Mouse (Mus musculus) neural tube, embryonic 15.5 days (tissue): ENCODE measurements at regions not wholly inside any gene's neighbourhood (a gene's known extent, or its start where the extent isn't known, plus 50 kb on each side); places are given as distances from the start of the nearest gene placed in this dataset.

Source experiments
- ATAC-seq: fragments of 200-750 bp; cut with Nextera tagmentation; 2 replicates; pipeline ENCODE4 v1.8.0; 2017; ENCODE audit warnings: mild to moderate bottlenecking, moderate TSS enrichment, moderate library complexity; ENCODE audit not compliant: low FRiP score
- H3K27ac ChIP-seq: fragments of 300-500 bp; sonication (generic); replicated peaks from 2 replicates; pipeline ENCODE4 v1.5.1; 2015; ENCODE audit warnings: mild to moderate bottlenecking, inconsistent platforms
- H3K27me3 ChIP-seq: fragments of 300-500 bp; sonication (generic); replicated peaks from 2 replicates; pipeline ENCODE4 v1.6.1; 2015; ENCODE audit warnings: inconsistent platforms
- H3K36me3 ChIP-seq: fragments of 300-500 bp; sonication (generic); 2 replicates; pipeline ENCODE4 v1.6.1; 2015; ENCODE audit warnings: inconsistent platforms
- H3K4me1 ChIP-seq: fragments of 300-500 bp; sonication (generic); 2 replicates; pipeline ENCODE4 v1.6.1; 2015; ENCODE audit warnings: inconsistent platforms
- H3K4me2 ChIP-seq: fragments of 300-500 bp; sonication (generic); 2 replicates; pipeline ENCODE4 v1.6.1; 2015; ENCODE audit warnings: inconsistent platforms, mild to moderate bottlenecking, moderate library complexity
- H3K4me3 ChIP-seq: fragments of 300-500 bp; sonication (generic); replicated peaks from 2 replicates; pipeline ENCODE4 v1.5.1; 2015; ENCODE audit warnings: mild to moderate bottlenecking, inconsistent platforms
- H3K9ac ChIP-seq: fragments of 300-500 bp; sonication (generic); replicated peaks from 2 replicates; pipeline ENCODE4 v1.6.1; 2015; ENCODE audit warnings: mild to moderate bottlenecking, inconsistent platforms
- H3K9me3 ChIP-seq: fragments of 300-500 bp; sonication (generic); replicated peaks from 2 replicates; pipeline ENCODE4 v1.6.1; 2016; ENCODE audit warnings: inconsistent platforms
- WGBS: fragments of 180-500 bp; shearing (Covaris S2); methylation state at CpG from one replicate; pipeline ENCODE4 v1.1.7; 2015; ENCODE audit warnings: mixed read lengths; 5-methylcytosine and 5-hydroxymethylcytosine counted together

DNA sequence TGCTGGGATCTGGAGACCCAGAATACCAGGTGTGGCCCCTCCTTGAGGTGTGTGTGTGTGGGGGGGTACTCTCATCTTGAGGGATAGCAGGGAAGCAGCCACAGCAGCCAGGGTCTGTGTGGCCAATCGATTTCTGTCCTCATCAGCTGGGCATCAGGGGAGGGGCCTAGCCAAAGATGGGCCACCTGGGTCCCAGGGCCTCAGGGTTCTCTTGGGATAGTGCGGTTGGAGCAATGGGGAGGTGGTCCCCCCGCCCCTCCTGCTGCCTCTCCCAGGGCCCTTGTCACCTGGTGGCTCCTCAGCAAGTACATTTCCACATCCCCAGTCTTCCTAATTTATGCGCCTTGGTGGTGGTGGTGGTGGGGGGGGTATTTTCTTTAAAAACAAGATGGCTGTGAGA, 55.4 kb downstream of the Uncx start:
- H3K4me3 ChIP-seq, result no peak overlapping the region
- no peak overlapping the region for H3K9ac ChIP-seq
- no peaks in the 10 kb centered on the region for H3K9me3 ChIP-seq
- ATAC-seq, result no peak
- H3K36me3 ChIP-seq, result no peaks in the 10 kb centered on the region
- H3K4me1 ChIP-seq, result peaks cover 32% of the 10 kb centered on the region
- 7% methylated on average over 4 of the region's 4 CpGs for WGBS
- H3K27me3 ChIP-seq, result peaks cover 56% of the 10 kb centered on the region
- no peak overlapping the region for H3K27ac ChIP-seq
- peak overlapping the region; percentile 44; the same call in 1 of the 2 replicates for H3K4me2 ChIP-seq

DNA sequence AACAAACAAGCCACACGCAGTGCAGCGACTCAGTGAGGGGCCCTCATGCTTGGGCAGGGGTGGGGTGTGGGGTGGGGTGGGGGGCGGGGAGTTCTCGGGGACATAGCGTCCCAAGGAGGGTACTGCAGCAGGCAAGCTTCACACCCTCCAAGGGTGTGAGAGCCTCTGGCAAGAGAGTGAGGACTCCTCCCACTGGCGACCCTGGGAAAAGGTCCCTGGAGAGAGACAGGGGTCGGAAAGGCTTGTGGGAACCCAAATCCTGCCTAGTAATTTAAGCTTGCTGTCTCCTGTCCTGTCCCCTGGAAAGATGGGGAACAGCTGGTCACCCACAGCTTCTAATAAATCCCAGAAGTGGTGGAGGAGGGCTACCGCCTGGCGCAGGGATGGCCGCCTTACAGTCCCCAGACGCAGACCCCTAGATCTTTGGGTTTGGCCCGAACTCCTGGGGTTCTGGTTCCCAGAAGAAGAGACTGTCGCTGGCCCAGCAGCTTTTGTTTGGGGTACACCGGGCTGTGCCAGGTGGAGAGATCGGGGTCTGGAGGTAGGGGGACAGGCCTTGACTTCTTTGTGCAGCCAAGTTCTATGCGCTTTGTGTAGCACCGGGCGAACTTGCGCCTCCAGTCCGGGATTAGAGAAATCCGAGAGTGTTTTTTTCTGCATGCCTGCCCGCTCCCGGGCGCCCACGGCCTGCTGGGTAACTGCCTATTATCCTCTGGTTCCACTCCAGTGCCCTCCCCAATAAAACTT, 56.1 kb downstream of the Uncx start:
- Histone ChIP-seq H3K27ac (peak overlapping the region; percentile 54), H3K27me3 (peaks cover 61% of the 10 kb centered on the region), H3K9me3 (no peaks in the 10 kb centered on the region), H3K9ac (no peak overlapping the region), H3K4me3 (0 out of 2 replicates have a peak overlapping the region, but pooled peaks have one; percentile 9), H3K36me3 (no peaks in the 10 kb centered on the region), H3K4me2 (peak overlapping the region; percentile 44), H3K4me1 (peaks cover 29% of the 10 kb centered on the region)
- WGBS, result 3% methylated on average over 25 of the region's 25 CpGs
- 0 out of 2 replicates have a peak, but pooled peaks have one; percentile 6 for ATAC-seq

DNA sequence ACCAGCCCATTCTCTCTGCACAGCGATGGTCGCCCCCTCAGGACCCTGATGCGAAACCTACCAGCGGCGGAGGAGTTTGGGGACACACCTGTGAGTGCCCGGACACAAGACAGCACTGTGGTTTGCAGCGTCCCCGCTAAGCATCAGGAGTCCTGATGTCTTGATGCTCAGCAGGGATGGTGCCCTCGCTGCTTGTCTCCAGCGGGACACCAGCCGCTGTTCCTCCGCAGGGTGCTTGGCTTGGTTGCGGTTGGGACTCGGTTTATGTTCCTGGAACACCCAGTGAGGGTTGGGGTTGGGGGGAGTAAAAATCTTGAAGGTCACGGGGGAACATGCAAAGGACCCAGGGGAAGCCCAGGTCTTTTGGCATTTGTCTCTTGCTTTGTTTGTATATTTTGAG, 56.9 kb downstream of the Uncx start:
- Histone ChIP-seq H3K9ac (no peak overlapping the region), H3K4me2 (peak overlapping the region; percentile 44), H3K36me3 (no peaks in the 10 kb centered on the region), H3K9me3 (no peaks in the 10 kb centered on the region), H3K4me3 (no peak overlapping the region), H3K4me1 (peaks cover 23% of the 10 kb centered on the region), H3K27me3 (peaks cover 66% of the 10 kb centered on the region), H3K27ac (no peak overlapping the region)
- peak; percentile 29; the same call in 1 of the 2 replicates for ATAC-seq
- WGBS, result 1% methylated on average over 15 of the region's 15 CpGs

DNA sequence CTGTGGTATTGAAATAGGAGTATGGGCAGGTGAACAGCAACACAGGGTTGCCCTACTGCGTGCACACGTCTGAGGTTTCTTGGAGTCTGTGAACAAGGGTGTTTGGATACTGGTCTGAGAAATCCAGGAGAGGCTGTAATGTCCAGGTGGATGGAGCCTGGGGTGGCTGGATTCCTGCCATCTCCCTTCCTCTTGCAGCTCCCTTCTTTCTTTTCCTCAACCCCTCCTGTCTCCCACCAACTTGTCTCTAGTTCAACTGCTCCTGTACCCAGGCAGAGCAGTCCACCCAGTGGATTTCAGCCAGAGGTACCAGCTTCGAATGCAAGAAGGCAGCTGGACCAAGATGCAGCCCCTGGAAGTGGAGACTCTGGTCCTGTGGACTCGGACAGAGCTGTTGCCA, 59.6 kb downstream of the Uncx start:
- Histone ChIP-seq H3K9me3 (no peaks in the 10 kb centered on the region), H3K36me3 (no peaks in the 10 kb centered on the region), H3K27ac (no peak overlapping the region), H3K4me2 (no peak overlapping the region), H3K9ac (no peak overlapping the region), H3K27me3 (peaks cover 52% of the 10 kb centered on the region), H3K4me3 (no peak overlapping the region), H3K4me1 (peaks cover 22% of the 10 kb centered on the region)
- 89% methylated on average over 4 of the region's 4 CpGs for WGBS
- no peak for ATAC-seq

DNA sequence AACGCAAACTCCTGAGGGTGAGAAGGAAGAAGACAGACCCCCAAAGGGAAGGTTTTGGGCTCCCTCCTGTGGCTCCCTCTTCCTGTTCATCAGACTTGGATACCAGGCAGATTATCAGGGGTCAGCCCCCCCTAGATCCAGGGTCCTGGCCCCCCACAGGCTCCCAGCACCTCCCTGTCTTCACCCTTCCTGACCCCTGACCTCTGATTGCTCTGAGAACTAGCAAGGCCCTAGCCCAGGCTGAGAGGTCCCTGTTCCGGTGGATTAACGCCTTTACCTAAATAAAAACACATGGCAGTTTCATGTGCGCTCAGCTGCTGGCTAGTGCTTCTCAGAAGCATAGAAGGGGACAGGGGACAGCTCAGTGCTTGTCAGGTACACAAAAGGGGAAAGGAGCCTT, 60.2 kb downstream of the Uncx start:
- Histone ChIP-seq H3K4me3 (no peak overlapping the region), H3K4me1 (peaks cover 19% of the 10 kb centered on the region), H3K27ac (no peak overlapping the region), H3K4me2 (no peak overlapping the region), H3K36me3 (no peaks in the 10 kb centered on the region), H3K9me3 (no peaks in the 10 kb centered on the region), H3K27me3 (peaks cover 47% of the 10 kb centered on the region), H3K9ac (no peak overlapping the region)
- no peak for ATAC-seq
- 32% methylated on average over 4 of the region's 4 CpGs for WGBS

DNA sequence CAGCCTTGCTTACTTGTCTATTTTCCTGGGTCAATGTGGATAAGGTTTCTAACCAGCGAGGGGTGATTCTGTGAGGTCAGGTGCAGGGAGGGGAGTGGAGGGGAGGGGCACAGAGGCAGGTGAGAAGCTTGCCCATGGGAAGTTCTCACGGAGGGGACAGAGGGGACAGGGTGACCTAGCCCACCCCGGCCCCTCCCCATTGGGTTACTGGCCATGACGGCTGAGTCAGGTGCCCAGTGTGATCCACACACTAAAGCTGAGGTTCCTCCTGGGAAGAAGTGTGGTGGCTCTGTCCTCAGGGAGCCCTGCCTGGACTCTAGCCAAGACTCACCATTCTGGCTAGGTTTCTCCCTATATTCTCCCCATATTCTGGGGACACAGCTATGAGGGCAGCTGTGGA, 61.0 kb downstream of the Uncx start:
- no peak overlapping the region for H3K27ac ChIP-seq
- no peak overlapping the region for H3K4me3 ChIP-seq
- ATAC-seq, result no peak
- peaks cover 43% of the 10 kb centered on the region for H3K27me3 ChIP-seq
- H3K4me1 ChIP-seq, result peaks cover 11% of the 10 kb centered on the region
- no peaks in the 10 kb centered on the region for H3K36me3 ChIP-seq
- no peak overlapping the region for H3K4me2 ChIP-seq
- no peak overlapping the region for H3K9ac ChIP-seq
- WGBS, result 60% methylated on average over 4 of the region's 4 CpGs
- H3K9me3 ChIP-seq, result no peaks in the 10 kb centered on the region

DNA sequence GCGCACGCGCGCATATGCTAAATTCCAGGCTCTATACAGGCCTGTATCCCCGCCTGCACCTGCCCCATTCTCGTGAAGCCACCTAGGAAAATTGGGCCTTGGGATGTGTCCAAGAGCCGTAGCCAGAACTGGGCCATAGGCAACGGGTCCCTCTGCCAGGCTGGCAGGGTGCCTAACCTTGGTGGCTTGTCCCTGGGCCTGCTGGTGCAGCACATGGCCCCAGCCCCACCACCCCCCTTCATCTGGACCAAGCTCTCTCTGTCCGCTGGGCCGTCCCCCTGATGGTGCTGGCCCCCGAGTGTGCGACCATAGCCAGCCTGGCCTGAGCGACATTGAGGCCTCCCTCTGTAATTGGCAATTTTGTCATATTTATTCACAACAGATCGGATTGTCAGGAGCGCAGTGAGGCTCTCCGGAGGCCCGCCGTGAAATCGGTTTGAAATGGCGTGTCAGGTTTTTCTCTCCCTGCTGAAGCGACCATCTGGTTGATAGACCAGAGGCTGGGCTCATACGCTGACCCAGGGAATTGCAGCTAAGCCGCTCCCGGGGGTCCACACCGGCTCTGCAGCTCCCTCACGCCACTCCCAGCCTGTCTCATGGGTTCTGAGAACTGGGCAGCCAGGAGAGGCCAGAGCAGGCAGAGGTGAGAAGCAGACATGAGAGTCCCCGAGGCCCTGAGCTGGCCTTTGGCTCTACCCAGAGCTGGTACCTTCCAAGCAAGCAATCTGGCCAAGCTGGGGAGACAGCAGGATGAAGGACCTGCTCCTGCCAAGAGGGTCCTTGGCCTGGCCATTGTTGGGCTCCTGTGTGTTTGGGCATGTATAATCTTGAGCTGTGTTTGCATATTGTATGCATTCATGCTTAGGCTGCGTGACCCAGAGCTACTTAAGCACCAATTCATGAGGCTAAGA, 67.6 kb downstream of the Uncx start:
- H3K9me3 ChIP-seq, result no peaks in the 10 kb centered on the region
- H3K27me3 ChIP-seq, result peaks cover 11% of the 10 kb centered on the region
- H3K9ac ChIP-seq, result no peak overlapping the region
- H3K4me2 ChIP-seq, result no peak overlapping the region
- no peak for ATAC-seq
- WGBS, result 38% methylated on average over 28 of the region's 28 CpGs
- peaks cover 9% of the 10 kb centered on the region for H3K4me1 ChIP-seq
- no peaks in the 10 kb centered on the region for H3K36me3 ChIP-seq
- H3K27ac ChIP-seq, result no peak overlapping the region
- no peak overlapping the region for H3K4me3 ChIP-seq

DNA sequence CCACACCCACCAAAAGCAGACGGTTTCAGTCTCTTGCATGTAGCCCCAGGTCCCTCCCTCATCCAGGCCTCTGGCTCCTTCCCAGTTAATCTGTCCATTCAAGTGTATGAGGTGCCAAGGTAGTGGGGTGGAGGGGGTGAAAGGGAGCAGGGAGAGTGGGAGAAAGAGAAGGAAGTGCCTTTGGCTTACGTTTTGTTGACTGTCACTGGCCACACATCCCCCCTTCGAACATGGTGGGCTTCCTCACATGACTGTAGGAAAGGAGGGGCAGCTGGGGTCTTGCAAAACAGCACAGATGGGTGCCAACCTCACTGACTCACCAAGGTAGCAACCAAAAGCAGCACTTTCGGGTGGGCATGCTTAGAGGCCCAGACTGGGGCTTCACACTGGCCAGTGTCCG, 68.9 kb downstream of the Uncx start:
- Histone ChIP-seq H3K4me1 (peaks cover 9% of the 10 kb centered on the region), H3K4me3 (no peak overlapping the region), H3K27me3 (peaks cover 15% of the 10 kb centered on the region), H3K4me2 (no peak overlapping the region), H3K9me3 (no peaks in the 10 kb centered on the region), H3K36me3 (no peaks in the 10 kb centered on the region), H3K9ac (no peak overlapping the region), H3K27ac (no peak overlapping the region)
- ATAC-seq, result no peak
- 77% methylated on average over 5 of the region's 5 CpGs for WGBS

DNA sequence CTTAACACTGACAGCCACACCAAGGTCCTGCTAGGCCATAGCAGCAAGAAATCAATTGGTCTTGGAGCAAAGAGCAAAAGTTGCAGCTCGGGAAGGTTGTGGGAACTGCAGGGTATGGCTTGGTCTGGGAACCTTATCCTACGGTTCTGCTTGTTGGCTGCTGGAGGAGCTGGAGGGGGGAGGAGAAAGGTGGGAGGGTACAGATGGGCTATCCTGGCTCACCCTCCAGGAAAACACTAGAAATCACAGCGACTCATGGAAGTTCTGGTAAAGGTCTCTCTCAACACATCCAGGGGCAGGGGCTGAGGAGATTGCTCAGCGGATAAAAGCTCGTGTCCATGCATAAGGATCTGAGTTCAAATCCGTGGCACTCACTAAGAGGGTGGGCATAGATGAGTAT, 69.4 kb downstream of the Uncx start:
- no peaks in the 10 kb centered on the region for H3K36me3 ChIP-seq
- 75% methylated on average over 6 of the region's 6 CpGs for WGBS
- no peak for ATAC-seq
- no peaks in the 10 kb centered on the region for H3K9me3 ChIP-seq
- H3K27me3 ChIP-seq, result peaks cover 20% of the 10 kb centered on the region
- H3K4me2 ChIP-seq, result no peak overlapping the region
- peaks cover 9% of the 10 kb centered on the region for H3K4me1 ChIP-seq
- no peak overlapping the region for H3K4me3 ChIP-seq
- H3K27ac ChIP-seq, result no peak overlapping the region
- no peak overlapping the region for H3K9ac ChIP-seq

DNA sequence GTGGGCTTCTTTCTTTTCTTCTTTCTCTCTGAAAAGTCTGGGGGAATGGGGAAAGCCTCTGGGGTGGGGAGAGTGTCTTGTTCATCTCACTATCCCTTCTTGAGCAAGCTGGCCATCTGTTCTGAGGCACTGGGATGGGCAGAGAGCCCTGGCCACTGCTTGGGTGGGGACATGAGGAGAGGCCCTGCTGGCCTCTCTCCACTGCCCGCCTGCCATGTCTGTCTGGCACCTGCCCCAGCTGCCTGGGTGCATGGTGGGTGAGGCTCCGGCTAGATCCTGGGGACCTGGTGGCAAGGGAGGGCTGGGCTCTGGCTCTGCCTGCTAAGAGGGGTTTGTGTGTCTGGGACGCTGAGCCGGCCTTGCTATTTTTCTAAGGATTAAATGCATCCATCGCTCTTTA, 70.3 kb downstream of the Uncx start:
- H3K4me3 ChIP-seq, result no peak overlapping the region
- H3K9me3 ChIP-seq, result no peaks in the 10 kb centered on the region
- no peak for ATAC-seq
- WGBS, result 54% methylated on average over 5 of the region's 5 CpGs
- H3K9ac ChIP-seq, result no peak overlapping the region
- peaks cover 16% of the 10 kb centered on the region for H3K4me1 ChIP-seq
- no peak overlapping the region for H3K4me2 ChIP-seq
- 0 out of 2 replicates have a peak overlapping the region, but pooled peaks have one; percentile 3 for H3K27ac ChIP-seq
- H3K27me3 ChIP-seq, result peaks cover 28% of the 10 kb centered on the region
- no peaks in the 10 kb centered on the region for H3K36me3 ChIP-seq

DNA sequence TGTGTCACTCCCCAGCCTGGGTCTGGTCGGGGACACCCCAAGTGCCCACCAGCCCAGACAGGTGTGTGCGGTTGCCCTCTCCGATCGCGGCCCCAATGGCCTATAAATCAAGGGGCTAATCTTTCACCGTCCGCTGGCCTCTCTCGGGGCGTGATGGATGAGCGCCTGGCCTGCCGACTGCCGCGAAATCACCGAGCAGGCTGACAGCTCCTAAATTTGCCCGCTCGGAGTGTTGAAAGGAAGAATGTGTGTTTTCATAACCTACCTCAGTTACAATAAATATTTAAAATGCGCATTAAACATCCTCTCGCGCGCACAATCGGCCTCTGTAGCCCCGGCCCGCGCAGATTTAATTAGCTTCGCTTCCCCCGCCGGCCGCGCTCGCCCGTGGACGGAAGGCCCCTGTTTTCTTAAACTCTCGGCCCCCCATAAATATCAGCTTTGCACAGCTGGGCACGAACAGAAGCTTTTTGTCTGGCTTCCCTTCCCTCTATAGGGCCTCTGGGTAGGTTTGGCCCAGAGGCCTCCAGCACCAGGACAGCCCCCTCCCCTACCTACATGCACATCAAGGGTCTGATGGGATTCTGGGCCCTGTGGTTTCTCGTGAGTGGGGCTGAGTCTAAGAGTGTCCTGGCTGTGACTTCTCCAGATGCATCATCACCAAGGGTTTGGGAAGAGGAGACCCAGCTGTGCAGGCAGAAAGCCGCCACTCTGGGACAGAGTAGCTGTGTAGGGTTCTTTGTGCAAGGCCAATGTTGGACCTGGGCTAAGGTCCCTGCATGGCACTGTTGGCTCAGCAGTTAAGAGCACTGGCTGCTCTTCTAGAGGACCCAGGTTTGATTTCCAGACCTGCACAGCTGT, 76.2 kb downstream of the Uncx start:
- H3K36me3 ChIP-seq, result no peaks in the 10 kb centered on the region
- no peaks in the 10 kb centered on the region for H3K9me3 ChIP-seq
- peak overlapping the region; percentile 42 for H3K4me2 ChIP-seq
- H3K4me1 ChIP-seq, result peaks cover 26% of the 10 kb centered on the region
- no peak overlapping the region for H3K4me3 ChIP-seq
- H3K9ac ChIP-seq, result no peak overlapping the region
- 5% methylated on average over 36 of the region's 36 CpGs for WGBS
- ATAC-seq, result peak; percentile 42
- peak overlapping the region; percentile 61 for H3K27ac ChIP-seq
- peaks cover 28% of the 10 kb centered on the region for H3K27me3 ChIP-seq
